Mouse (Mus musculus) brain, adult 2 months (tissue): ENCODE data around the gene Srsf9.
"Not testable (repeated sequence)": the region's sequence is repeated elsewhere in the genome, so short reads cannot be mapped to it uniquely, and the experiment has no call there.

Experiments
- DNase-seq: peaks from one replicate; pipeline ENCODE4 v3.0.0; 2011; ENCODE audit warnings: low read depth, low spot score

The Srsf9 gene

DNA sequence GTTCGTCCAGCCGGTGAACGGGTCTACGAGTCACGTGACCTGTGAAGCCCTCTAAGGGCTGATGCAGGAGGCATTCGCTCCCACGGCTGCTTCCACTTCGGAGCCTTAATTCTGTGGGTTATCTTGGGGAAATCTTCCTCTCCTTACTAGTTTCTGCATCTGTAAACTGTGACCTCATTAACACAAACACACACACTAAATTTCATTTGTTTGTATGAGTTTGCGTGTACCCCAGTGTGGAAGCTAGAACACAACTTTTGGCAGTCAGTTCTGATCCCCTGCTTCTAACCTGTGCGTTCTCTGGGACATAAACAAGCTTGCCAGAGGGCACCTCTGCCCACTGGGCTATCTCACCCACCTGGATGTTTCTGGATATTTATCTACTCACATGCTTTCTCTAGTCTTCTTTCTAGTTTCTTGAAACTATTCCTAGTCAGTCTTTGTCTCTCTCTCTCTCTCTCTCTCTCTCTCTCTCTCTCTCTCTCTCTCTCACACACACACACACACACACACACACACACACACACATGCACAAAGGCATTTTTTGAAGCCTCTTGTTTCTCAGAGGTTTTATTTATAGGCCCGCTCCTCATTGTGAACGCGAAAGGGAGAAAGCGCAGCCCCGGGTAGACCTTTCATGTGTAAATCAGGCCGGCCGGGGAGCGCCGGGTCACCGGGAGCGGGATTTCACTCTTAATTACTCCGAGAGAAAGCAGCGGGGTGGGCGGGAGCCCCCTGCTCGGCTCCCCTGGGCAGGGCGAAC, 46.6 kb downstream of the Srsf9 start:
- DNase-seq: no peak

- DNase-seq: no peak
These were observed 47.3 kb downstream of the Srsf9 start for GRCm38 (mm10) chr5:115374204-115374820.

DNA sequence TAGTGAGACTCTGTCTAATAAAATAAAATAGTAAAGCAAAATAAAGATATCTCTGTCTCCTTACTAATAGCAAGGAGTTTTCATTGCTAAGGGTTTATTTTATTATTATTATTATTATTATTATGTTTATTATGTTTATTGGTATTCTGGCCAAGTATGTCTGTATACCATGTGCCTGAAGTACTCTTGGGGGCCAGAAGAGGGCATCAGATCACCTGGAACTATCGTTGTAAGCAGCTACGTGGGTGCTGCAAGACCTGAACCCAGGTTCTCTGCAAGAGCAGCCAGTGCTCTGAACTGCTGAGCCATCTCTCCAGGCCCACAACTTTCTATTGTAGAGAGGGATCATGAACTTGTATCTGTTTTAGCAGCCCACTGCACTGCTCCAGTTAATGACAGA, 48.5 kb downstream of the Srsf9 start:
- no peak for DNase-seq

DNA sequence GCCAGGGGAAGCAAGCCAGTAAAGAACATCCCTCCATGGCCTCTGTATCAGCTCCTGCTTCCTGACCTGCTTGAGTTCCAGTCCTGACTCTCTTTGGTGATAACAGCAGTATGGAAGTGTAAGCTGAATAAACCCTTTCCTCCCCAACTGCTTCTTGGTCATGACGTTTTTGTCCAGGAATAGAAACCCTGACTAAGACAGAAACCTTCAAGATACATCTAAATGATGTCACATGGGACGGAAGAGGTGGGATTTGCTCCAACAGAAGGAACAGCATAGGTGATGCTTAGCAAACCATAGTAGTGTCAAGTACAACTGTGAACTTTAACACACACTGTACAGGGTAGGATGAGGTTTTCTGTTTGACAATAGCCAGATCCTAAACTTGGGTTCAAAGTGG, 51.9 kb downstream of the Srsf9 start:
- DNase-seq: not testable (repeated sequence)
